Mouse (Mus musculus): ENCODE data around the gene Tmem63a. TPM values are rescaled to one million over a fixed set of nuclear protein-coding genes. Genes with fewer than 3 reads are reported as not detected.

Tmem63a gene
- polyA plus RNA-seq, 1 experiment from 2014 or later, result 12.1 TPM

DNA sequence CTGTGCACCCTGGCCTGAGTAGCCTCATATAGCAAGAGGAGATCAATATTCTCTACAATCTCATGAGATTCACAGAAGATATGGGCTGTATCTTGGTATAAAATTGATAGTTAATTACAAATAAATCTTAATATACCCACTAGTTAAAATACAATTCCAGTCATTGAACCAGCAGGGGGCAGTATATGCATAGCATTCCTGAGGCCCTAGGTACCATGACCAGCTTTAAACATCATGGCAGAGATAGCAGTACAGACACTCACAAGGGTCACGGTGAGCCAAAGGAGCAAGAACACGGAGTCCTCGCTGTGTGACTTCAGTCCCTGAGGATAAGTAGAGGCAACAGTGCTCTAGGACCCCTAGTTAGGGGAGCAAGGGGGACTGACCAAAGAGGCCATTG lies 50.0 kb downstream of the Tmem63a start:
- H3K36me3 ChIP-seq, result no peaks in the 10 kb centered on the region
- ATAC-seq (ENCODE audit: insufficient number of reproducible peaks, insufficient read depth, low FRiP score, low TSS enrichment, low read depth), result no peak
- 58% methylated on average over 3 of the region's 3 CpGs for WGBS
- peaks cover 4% of the 10 kb centered on the region; the same call in 1 of the 2 replicates for H3K27me3 ChIP-seq
- no peak overlapping the region for H3K4me2 ChIP-seq
- no peak overlapping the region for H3K4me3 ChIP-seq (replicated peaks)
- H3K4me1 ChIP-seq (replicated peaks), result no peaks in the 10 kb centered on the region
- H3K9me3 ChIP-seq, result no peaks in the 10 kb centered on the region
- no peak overlapping the region for H3K9ac ChIP-seq (replicated peaks)
- no peak overlapping the region for H3K27ac ChIP-seq

DNA sequence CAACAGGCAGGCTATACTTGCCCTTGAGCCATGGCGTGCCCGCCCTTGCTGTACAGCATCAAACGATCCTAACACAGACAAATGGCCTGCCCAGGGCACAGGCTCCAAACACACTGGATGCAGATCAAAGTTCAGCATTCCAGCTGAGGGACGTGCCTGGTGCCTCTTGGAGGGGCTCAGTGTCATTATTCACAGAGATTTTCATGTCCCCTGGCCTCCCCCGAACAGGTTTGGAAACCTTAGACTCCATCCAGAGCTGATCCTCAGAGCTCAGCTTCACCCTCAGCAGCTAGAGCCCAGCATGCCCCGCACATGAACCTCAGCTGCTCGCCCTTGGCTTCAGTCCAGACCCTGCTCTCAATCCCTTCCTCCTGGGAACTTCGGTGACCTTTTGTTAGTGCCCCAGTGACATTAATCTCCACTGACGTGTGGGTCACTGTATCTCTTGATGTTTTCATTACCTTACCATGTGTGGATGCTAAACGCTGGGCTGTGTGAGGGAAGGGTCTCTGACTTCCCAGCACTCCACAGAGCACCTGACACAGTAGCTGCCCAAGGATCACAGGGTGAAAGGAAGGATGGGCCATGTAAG lies 58.5 kb downstream of the Tmem63a start:
- H3K4me1 ChIP-seq (replicated peaks), result peaks cover 12% of the 10 kb centered on the region
- peak overlapping the region; percentile 35 for H3K27ac ChIP-seq
- H3K27me3 ChIP-seq, result 0 out of 2 replicates have a peak, but pooled peaks cover 4% of the 10 kb centered on the region
- no peak overlapping the region for H3K4me2 ChIP-seq
- peak; percentile 81 for ATAC-seq (ENCODE audit: insufficient number of reproducible peaks, insufficient read depth, low FRiP score, low TSS enrichment, low read depth)
- no peaks in the 10 kb centered on the region for H3K9me3 ChIP-seq
- no peak overlapping the region for H3K9ac ChIP-seq (replicated peaks)
- H3K36me3 ChIP-seq, result no peaks in the 10 kb centered on the region
- H3K4me3 ChIP-seq (replicated peaks), result no peak overlapping the region
- WGBS, result 14% methylated on average over 10 of the region's 10 CpGs

DNA sequence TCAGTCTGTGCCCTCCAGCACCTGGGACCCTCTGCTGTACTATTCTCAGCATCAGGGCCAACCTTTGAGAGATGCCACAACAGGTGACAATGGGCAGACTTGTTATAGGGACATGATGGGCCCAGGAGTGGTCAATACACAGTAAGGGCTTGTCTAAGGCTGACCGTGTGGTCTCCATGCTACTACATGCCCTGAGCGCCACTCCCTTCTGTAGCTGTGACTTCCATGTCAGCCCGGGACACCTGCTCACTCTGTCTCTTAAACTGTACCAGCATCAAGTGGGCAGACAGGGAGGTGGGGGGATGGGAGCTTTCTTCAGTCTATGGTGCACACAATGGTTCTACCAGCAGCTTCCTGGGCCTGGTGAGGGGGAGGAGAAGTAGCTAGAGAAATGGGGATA lies 59.1 kb downstream of the Tmem63a start:
- 78% methylated on average over 3 of the region's 3 CpGs for WGBS
- H3K27me3 ChIP-seq, result 0 out of 2 replicates have a peak, but pooled peaks cover 4% of the 10 kb centered on the region
- peak; percentile 41 for ATAC-seq (ENCODE audit: insufficient number of reproducible peaks, insufficient read depth, low FRiP score, low TSS enrichment, low read depth)

DNA sequence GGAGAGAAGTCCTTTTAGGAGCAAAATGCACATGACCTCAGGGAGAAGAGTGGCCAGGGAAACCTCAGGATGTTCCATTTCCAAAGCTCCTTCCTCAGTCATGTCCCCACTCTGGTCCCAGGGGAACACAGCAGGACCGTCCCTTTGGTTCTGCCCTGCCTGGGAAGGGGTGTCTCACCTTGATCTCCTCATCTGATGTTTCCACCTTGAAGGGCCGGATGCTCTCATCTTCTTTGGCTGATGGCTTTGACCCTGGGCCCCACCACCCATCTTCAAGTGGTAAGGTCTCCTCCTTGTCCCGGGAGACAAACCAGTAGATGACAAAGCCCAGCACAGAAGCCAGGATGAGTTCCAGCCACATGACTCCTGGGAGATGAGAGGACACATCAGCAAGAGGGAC lies 59.5 kb downstream of the Tmem63a start:
- Histone ChIP-seq H3K27ac (no peak overlapping the region), H3K9ac (replicated peaks) (no peak overlapping the region), H3K27me3 (0 out of 2 replicates have a peak, but pooled peaks cover 3% of the 10 kb centered on the region), H3K36me3 (no peaks in the 10 kb centered on the region), H3K4me2 (no peak overlapping the region), H3K9me3 (no peaks in the 10 kb centered on the region), H3K4me3 (replicated peaks) (no peak overlapping the region), H3K4me1 (replicated peaks) (peaks cover 12% of the 10 kb centered on the region)
- ATAC-seq (ENCODE audit: insufficient number of reproducible peaks, insufficient read depth, low FRiP score, low TSS enrichment, low read depth), result no peak
- WGBS, result 85% methylated on average over 3 of the region's 3 CpGs

More for the DNA sequence above, 59.1 kb downstream of the Tmem63a start:
- no peak overlapping the region for H3K9ac ChIP-seq (replicated peaks)
- no peak overlapping the region for H3K4me3 ChIP-seq (replicated peaks)
- no peak overlapping the region for H3K4me2 ChIP-seq
- H3K9me3 ChIP-seq, result no peaks in the 10 kb centered on the region
- no peaks in the 10 kb centered on the region for H3K36me3 ChIP-seq
- H3K27ac ChIP-seq, result no peak overlapping the region
- H3K4me1 ChIP-seq (replicated peaks), result peaks cover 12% of the 10 kb centered on the region

DNA sequence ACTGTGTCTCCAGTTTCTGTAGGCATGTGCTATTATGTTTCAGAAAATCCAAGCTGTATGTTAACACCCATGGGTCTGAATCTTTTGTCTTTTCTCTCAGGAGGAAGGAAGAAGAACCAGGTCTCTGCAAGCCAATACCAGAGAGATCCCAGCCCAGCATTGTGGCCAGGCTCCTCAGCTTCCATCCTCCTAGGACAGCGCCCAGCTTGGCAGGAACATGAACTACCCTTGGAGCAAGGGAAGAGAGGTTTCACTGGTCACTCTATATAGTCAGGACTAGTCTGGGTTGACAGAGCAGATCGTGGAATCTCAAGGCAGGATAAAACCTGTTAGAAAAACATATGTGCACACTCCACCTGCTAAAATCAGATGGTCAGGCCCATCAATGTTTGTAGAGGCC lies 61.6 kb downstream of the Tmem63a start:
- Histone ChIP-seq H3K27me3 (no peaks in the 10 kb centered on the region), H3K9me3 (no peaks in the 10 kb centered on the region), H3K4me1 (replicated peaks) (peaks cover 12% of the 10 kb centered on the region), H3K9ac (replicated peaks) (no peak overlapping the region), H3K27ac (no peak overlapping the region), H3K36me3 (no peaks in the 10 kb centered on the region), H3K4me3 (replicated peaks) (no peak overlapping the region), H3K4me2 (no peak overlapping the region)
- WGBS, result 77% methylated on average over 2 of the region's 2 CpGs
- ATAC-seq (ENCODE audit: insufficient number of reproducible peaks, insufficient read depth, low FRiP score, low TSS enrichment, low read depth), result no peak

DNA sequence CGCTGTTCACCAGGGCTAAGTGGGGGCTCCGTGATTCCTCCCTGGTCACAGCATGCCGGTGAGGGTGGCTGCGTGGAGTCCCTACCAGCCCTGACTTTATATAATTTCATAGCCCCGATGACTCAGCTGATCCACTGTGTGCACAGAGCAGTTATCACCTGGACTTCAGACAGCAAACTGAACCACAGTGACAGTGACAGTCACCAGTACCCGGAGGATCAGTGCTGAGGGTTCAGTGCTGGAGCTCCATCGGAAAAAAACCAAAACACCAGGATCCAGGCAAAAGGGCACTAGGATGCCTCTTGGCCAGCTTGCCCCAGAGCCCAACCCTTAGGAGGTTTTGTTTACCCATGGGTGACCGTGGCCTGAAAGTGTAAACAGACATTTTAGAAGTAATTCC lies 63.2 kb downstream of the Tmem63a start:
- H3K27ac ChIP-seq, result no peak overlapping the region
- no peak for ATAC-seq (ENCODE audit: insufficient number of reproducible peaks, insufficient read depth, low FRiP score, low TSS enrichment, low read depth)
- no peaks in the 10 kb centered on the region for H3K27me3 ChIP-seq
- peaks cover 7% of the 10 kb centered on the region for H3K4me1 ChIP-seq (replicated peaks)
- H3K9ac ChIP-seq (replicated peaks), result no peak overlapping the region
- H3K4me2 ChIP-seq, result no peak overlapping the region
- 79% methylated on average over 8 of the region's 8 CpGs for WGBS
- H3K9me3 ChIP-seq, result no peaks in the 10 kb centered on the region
- H3K4me3 ChIP-seq (replicated peaks), result no peak overlapping the region
- H3K36me3 ChIP-seq, result no peaks in the 10 kb centered on the region

DNA sequence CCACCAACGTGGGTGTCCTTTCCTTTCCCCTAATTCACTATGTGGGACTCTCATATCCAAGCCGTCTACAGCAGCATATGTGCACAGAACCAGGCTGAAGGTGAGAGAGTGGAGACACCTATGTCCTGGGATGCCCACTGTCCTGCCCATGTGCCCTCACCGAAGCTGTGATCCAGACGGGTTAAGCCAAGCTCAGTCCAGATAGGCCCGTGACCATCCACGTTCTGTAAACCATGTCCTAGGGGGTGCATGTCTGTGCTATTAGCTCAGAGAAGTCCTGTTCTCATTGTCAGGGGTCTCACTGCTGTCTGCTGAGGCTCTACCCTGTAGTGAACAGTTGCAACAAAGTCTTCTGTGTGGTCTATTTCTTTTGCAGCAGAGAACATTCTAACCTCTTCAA lies 65.7 kb downstream of the Tmem63a start:
- Histone ChIP-seq H3K36me3 (no peaks in the 10 kb centered on the region), H3K27me3 (no peaks in the 10 kb centered on the region), H3K4me1 (replicated peaks) (no peaks in the 10 kb centered on the region; the same call in 1 of the 2 replicates), H3K9me3 (no peaks in the 10 kb centered on the region), H3K4me3 (replicated peaks) (no peak overlapping the region), H3K27ac (no peak overlapping the region), H3K9ac (replicated peaks) (no peak overlapping the region), H3K4me2 (no peak overlapping the region)
- 79% methylated on average over 6 of the region's 6 CpGs for WGBS
- no peak for ATAC-seq (ENCODE audit: insufficient number of reproducible peaks, insufficient read depth, low FRiP score, low TSS enrichment, low read depth)

DNA sequence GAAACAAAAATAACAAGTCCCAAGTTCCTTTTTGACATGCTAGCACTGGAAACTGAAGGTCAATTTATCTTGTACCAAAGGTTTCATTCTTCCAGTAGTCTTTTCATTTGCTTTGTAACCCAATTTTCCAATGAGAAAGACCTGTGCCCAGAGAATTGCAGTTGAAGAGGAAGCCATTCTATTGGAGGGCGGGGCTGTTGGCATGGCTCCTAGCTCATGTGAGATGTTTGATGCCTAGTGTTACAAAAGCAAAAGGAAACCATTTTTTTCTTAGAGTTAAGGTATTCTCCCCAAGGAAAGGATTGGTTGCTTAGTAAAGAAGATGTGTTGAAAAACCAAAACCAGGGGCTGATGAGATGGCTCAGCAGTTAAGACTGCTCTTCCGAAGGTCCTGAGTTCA lies 66.1 kb downstream of the Tmem63a start:
- H3K27me3 ChIP-seq, result no peaks in the 10 kb centered on the region
- no peaks in the 10 kb centered on the region; the same call in 1 of the 2 replicates for H3K4me1 ChIP-seq (replicated peaks)
- 92% methylated on average over 2 of the region's 2 CpGs for WGBS
- H3K4me3 ChIP-seq (replicated peaks), result no peak overlapping the region
- H3K9ac ChIP-seq (replicated peaks), result no peak overlapping the region
- no peak for ATAC-seq (ENCODE audit: insufficient number of reproducible peaks, insufficient read depth, low FRiP score, low TSS enrichment, low read depth)
- no peak overlapping the region for H3K4me2 ChIP-seq
- H3K36me3 ChIP-seq, result no peaks in the 10 kb centered on the region
- H3K9me3 ChIP-seq, result no peaks in the 10 kb centered on the region
- H3K27ac ChIP-seq, result no peak overlapping the region

DNA sequence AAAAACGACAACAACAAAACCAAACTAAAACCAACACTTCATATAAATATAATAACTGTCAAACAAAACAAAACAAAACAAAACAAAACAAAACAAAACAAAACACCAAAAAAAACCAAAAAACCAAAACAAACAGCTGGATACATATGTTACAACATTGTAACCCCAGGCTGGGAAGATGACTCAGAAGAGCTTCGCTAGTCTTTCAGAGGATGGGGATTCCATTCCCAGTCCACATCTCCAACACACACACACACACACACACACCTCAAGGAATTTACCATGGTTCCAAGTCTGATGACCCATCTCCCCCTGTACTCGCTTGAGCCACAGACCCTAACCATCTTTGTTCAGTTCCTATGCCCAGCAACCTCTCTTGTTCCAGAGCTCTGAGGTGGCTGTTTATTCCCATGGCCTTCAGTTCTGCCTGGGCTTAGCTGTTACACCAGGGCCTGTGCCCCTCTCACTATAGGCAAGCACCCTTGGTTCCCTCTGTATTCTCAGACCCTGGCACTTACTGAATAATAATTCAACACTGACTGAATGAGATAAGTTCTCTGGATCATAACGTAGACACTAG lies 67.0 kb downstream of the Tmem63a start:
- 87% methylated on average over 4 of the region's 4 CpGs for WGBS
- no peak overlapping the region for H3K4me3 ChIP-seq (replicated peaks)
- no peak overlapping the region for H3K9ac ChIP-seq (replicated peaks)
- no peaks in the 10 kb centered on the region for H3K9me3 ChIP-seq
- peaks cover 2% of the 10 kb centered on the region; the same call in 1 of the 2 replicates for H3K27me3 ChIP-seq
- H3K4me1 ChIP-seq (replicated peaks), result no peaks in the 10 kb centered on the region; the same call in 1 of the 2 replicates
- ATAC-seq (ENCODE audit: insufficient number of reproducible peaks, insufficient read depth, low FRiP score, low TSS enrichment, low read depth), result no peak
- no peak overlapping the region for H3K27ac ChIP-seq
- H3K4me2 ChIP-seq, result no peak overlapping the region
- H3K36me3 ChIP-seq, result no peaks in the 10 kb centered on the region

DNA sequence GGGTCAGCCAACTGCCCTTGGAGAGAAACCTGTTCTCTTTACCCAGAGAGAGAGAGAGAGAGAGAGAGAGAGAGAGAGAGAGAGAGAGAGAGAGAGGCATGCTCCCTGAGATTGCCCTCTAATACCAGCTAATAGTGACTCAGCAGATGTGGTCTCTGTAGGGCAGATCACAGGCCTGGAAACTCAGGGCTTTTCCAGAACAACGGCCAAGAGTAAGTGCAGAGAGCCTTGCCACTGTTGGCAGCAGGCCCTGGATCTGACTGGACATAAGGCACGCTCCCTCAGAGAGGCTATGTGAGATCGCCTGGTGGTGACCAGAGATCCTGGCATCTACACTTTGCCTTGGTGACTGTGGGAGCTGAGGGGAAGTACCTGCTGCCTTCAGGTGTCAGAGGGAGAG lies 67.6 kb downstream of the Tmem63a start:
- Histone ChIP-seq H3K27me3 (peaks cover 4% of the 10 kb centered on the region; the same call in 1 of the 2 replicates), H3K9ac (replicated peaks) (no peak overlapping the region), H3K4me3 (replicated peaks) (no peak overlapping the region), H3K4me2 (no peak overlapping the region), H3K27ac (no peak overlapping the region), H3K4me1 (replicated peaks) (no peaks in the 10 kb centered on the region; the same call in 1 of the 2 replicates), H3K9me3 (no peaks in the 10 kb centered on the region), H3K36me3 (no peaks in the 10 kb centered on the region)
- 66% methylated on average over 3 of the region's 3 CpGs for WGBS
- ATAC-seq (ENCODE audit: insufficient number of reproducible peaks, insufficient read depth, low FRiP score, low TSS enrichment, low read depth), result no peak

DNA sequence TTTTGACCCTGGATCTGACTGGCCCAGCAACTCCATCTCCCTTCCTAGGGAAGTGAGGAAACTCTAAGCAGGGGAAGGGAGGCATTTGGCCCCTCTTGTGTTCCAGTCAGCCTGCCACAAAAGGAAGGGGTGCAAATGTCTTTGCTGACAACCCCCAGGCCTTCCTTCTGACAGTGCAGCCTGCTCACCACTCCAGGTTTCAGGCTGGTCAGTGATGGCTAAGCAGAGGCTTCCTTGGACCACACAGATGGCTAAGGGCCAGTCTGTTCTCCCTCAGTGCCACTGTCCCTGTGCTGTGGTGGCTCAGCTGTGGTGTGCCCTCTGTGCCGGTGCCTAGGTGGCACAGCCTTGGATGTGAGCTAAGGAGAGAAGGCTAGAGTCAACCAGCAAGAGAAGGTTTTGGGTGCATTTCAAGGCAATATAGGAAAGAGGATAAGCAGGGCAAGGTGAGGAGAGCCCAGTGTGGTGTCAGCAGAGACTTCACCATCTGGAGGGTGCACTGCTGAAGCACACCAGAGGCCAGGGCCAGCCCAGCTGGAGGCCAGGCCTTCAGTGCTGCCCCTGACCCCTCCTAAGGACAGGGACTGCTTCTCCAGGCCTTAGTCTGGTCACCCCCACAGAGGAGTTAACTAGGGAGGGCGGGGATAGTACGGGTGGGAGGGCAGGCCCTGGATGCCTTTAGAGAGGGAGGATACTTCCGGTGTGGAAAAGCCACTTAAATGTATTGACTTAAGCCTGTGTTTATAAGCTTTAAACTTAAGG lies 68.2 kb downstream of the Tmem63a start:
- no peaks in the 10 kb centered on the region; the same call in 1 of the 2 replicates for H3K4me1 ChIP-seq (replicated peaks)
- no peak overlapping the region for H3K9ac ChIP-seq (replicated peaks)
- H3K27ac ChIP-seq, result no peak overlapping the region
- H3K4me3 ChIP-seq (replicated peaks), result no peak overlapping the region
- no peak for ATAC-seq (ENCODE audit: insufficient number of reproducible peaks, insufficient read depth, low FRiP score, low TSS enrichment, low read depth)
- no peaks in the 10 kb centered on the region for H3K36me3 ChIP-seq
- peaks cover 4% of the 10 kb centered on the region; the same call in 1 of the 2 replicates for H3K27me3 ChIP-seq
- 49% methylated on average over 4 of the region's 4 CpGs for WGBS
- no peak overlapping the region for H3K4me2 ChIP-seq
- H3K9me3 ChIP-seq, result no peaks in the 10 kb centered on the region
